Mouse (Mus musculus) B cell, adult 2 months (primary cell): ENCODE data around the gene Zbtb8a.
"Not testable (repeated sequence)": the region's sequence is repeated elsewhere in the genome, so short reads cannot be mapped to it uniquely, and the experiment has no call there.

Experiments
- DNase-seq, 2 experiments: peaks; one replicate each; pipeline ENCODE4 v3.0.0; 2022

Zbtb8a gene

GRCm38 (mm10) chr4:129375821-129376220 lies 2.1 kb downstream of the Zbtb8a start:
- DNase-seq = no peak

- DNase-seq = no peak
Measured at GRCm38 (mm10) chr4:129375000-129375399, 2.9 kb downstream of the Zbtb8a start.

- peak; percentile 20 to 25 for DNase-seq
Measured at GRCm38 (mm10) chr4:129374219-129374755, 3.6 kb downstream of the Zbtb8a start.

- DNase-seq = peak in 1 of 2 experiments; percentile 20
Measured at GRCm38 (mm10) chr4:129373202-129373976, 4.5 kb downstream of the Zbtb8a start.

GRCm38 (mm10) chr4:129371391-129371790 lies 6.5 kb downstream of the Zbtb8a start:
- DNase-seq = no peak

- DNase-seq = peak; percentile 52 to 53
Measured at GRCm38 (mm10) chr4:129365224-129365623, 12.7 kb downstream of the Zbtb8a start.

- DNase-seq = no peak
Measured at GRCm38 (mm10) chr4:129364379-129364778, 13.5 kb downstream of the Zbtb8a start.

- DNase-seq = no peak
Measured at GRCm38 (mm10) chr4:129363463-129363862, 14.5 kb downstream of the Zbtb8a start.

- no peak for DNase-seq
Measured at GRCm38 (mm10) chr4:129362771-129363170, 15.1 kb downstream of the Zbtb8a start.

- not testable (repeated sequence) for DNase-seq
Measured at GRCm38 (mm10) chr4:129362238-129362637, 15.7 kb downstream of the Zbtb8a start.

- no peak for DNase-seq
Measured at GRCm38 (mm10) chr4:129357613-129358163, 20.2 kb downstream of the Zbtb8a start.

- peak; percentile 68 to 70 for DNase-seq
Measured at GRCm38 (mm10) chr4:129354236-129354635, 23.7 kb downstream of the Zbtb8a start.

- DNase-seq = no peak
Measured at GRCm38 (mm10) chr4:129353176-129353575, 24.7 kb downstream of the Zbtb8a start.

GRCm38 (mm10) chr4:129351111-129351510 lies 26.8 kb downstream of the Zbtb8a start:
- peak in 1 of 2 experiments; percentile 13 for DNase-seq

GRCm38 (mm10) chr4:129350644-129351043 lies 27.3 kb downstream of the Zbtb8a start:
- peak; percentile 84 to 85 for DNase-seq

GRCm38 (mm10) chr4:129346481-129347154 lies 31.3 kb downstream of the Zbtb8a start:
- no peak for DNase-seq

GRCm38 (mm10) chr4:129342705-129343104 lies 35.2 kb downstream of the Zbtb8a start:
- no peak for DNase-seq

- peak; percentile 24 to 27 for DNase-seq
Measured at GRCm38 (mm10) chr4:129341888-129342287, 36.0 kb downstream of the Zbtb8a start.

GRCm38 (mm10) chr4:129339743-129340142 lies 38.2 kb downstream of the Zbtb8a start:
- DNase-seq = no peak

- no peak for DNase-seq
Measured at GRCm38 (mm10) chr4:129336291-129336690, 41.6 kb downstream of the Zbtb8a start.

GRCm38 (mm10) chr4:129335216-129336074 lies 42.5 kb downstream of the Zbtb8a start, which contains the start of the genes Rbbp4 and Zbtb8os:
Gene Rbbp4 (minus strand): TSS chr4:129335370.
Gene Zbtb8os (plus strand): TSS chr4:129335695.
- peak; percentile 93 to 95 for DNase-seq

- no peak for DNase-seq
Measured at GRCm38 (mm10) chr4:129334677-129335215, 43.2 kb downstream of the Zbtb8a start.
